Mouse (Mus musculus): Measurements from ENCODE around the gene Dlat.

Dlat gene

DNA sequence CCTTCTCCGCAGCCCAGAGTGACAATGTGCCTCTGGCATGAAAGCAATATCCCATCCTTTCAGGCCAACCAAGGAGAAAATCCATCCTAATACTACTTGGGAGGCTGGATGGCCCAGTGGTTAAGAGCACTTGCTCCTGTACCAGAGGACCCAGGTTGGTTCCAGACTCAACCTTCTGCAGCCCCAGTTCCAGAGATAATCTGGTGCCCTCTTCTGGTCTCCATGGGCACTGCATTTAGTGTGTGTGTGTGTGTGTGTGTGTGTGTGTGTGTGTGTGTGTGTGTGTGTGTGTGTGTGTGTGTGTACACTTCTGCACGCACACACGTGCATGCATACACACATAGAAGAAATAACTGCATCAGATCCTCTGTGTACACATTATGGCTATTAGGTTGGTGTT, 66.0 kb downstream of the Dlat start:
- peak; percentile 72 for DNase-seq (ENCODE audit: low read depth, low spot score)

DNA sequence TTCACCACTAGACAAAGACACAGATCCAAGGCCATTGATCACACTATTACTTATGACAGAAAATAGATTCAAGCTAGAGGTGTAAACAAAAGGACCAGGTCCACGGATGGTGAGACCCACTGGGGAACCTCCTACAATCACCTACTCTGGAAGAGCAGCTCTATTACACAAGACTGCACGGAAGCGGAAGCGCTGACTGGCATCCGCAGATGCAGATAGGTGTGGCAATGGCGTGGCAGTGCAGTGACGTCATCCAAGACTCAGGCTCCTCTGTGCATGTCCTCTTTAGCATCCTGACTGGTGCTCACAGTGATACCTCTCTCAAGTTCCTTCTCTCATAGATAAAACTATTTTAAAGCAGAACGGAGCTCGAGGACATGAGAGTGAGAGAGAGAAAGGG, 66.6 kb downstream of the Dlat start:
- DNase-seq (ENCODE audit: low read depth, low spot score) = peak; percentile 16

GRCm38 (mm10) chr9:50590856-50591518, 68.6 kb downstream of the Dlat start:
- DNase-seq (ENCODE audit: low read depth, low spot score) = no peak

DNA sequence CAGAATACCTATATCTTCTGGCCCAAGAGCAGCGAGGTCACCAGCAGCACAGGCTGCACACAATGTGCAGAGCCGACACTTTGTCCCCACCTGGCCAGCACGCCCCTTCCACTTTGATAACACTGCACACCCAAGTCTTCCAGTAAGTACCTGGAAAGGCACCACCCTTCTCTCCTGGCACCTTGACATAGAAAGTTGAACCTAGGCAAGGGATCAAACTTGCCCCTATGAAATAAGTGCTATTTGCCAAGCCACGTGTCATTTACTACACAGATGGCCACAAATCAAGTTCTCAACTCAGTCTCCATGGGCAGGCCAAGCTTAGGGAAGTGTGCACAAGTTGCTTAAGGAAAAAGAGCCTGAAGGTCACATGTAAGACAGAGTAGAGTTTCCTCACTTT, 72.6 kb downstream of the Dlat start:
- no peak for DNase-seq (ENCODE audit: low read depth, low spot score)

DNA sequence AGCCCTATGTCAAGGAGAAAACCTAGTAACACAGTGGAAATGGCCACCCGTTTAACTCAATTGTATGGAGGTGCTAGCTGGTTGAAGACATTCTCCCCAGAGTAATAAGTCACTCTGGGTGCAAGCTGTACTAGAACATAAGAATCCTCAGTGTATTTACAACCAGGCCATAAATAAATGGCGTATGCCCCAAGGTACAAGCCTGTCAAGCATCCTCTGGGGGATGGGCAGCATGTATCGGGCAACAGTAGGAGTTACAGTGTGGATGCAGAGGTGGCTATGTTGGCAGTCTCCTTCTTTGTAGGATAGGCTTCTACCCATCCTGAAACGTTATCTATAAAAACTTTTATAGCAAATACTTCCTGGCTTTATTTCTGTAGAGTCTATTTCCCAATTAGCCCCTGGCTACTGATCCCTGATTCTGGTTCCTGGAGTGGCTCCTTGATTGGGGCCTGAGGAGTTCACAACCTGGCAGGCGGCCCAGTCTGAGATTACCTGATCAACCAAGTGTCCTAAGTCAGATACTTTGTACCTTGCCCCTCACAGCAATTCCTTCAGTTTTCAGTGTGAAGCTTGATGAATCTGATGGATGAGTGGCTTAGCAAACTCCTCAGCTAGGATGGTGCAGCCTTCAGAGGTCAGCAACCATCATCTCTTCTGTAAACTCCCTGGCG, 74.3 kb downstream of the Dlat start:
- DNase-seq (ENCODE audit: low read depth, low spot score) = no peak
